Mouse (Mus musculus) naive thymus-derived CD4-positive, alpha-beta T cell, adult 2 months (primary cell): ENCODE data around the gene Slc26a11.

Experiments used
- DNase-seq: peaks from one replicate; pipeline ENCODE4 v3.0.0-alpha.2; 2011; ENCODE audit warnings: low read depth

The Slc26a11 gene

DNA sequence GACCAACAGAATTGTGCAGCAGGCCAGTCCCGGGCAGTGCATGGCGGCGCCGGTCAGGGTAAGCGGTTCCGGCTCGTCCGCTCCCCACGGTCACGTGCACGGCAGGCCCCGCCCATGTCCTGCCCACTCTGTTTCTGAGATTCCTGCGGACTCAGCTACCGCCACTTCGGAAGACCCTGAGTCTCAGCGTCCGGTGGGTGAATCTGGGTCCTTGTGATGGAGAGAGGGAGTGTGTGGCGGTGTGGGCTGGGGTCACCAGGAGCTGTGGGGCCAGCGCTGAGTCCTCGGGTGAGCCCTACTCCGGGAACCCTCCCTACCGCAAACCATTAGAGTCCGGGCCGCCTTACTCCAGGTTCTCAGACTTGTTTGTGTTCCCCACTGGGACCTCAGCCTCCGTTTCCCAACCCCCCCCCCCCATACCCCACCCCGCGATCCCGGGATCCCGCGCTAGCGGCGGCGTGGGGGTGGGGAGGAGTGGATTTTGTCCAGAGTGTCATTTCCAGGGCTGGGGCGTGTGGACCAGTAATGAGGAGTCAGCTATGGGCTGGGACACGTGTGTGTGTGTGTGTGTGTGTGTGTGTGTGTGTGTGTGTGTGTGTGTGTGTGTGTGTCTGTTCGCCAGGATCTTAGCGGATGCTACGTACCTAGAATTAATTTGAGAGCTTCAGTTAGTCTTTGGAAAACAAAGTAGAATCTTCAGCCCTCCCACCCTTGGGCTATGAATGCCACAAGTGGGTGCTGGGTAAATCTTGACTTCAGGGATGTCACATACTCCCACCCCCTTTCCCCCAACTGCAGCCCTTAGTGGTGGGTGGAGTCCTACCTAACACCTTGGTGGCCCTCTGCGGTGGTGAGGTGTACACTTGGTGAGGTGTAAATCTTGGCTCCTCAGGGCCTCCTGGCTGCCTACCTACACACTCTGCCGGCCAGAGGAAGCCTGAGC, at the start of gene Slc26a11, which contains the start of gene Sgsh:
Slc26a11 (plus strand) TSS at position 115 of the 943 bp plus-strand sequence.
Sgsh (minus strand) TSS at position 94 of the 943 bp plus-strand sequence.
- DNase-seq = peak; percentile 72

- DNase-seq = no peak
Observed at GRCm38 (mm10) chr11:119306762-119307657, 48.3 kb upstream of the Slc26a11 start.

DNA sequence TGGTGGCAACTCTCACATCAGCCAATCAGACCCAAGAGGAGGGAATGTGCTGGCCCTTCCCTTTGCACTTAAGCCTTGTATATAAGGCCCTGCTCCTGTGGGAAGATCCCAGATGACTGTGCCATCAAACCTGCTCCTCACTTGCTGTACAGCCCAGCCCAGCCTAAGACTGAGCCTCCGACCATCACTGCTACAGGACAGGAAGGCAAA, 47.8 kb upstream of the Slc26a11 start, which contains the start of gene Card14:
Card14 (plus strand) TSS at position 111 of the 210 bp plus-strand sequence.
- DNase-seq = no peak

GRCm38 (mm10) chr11:119307916-119308315, 47.4 kb upstream of the Slc26a11 start:
- no peak for DNase-seq

GRCm38 (mm10) chr11:119310621-119311020, 44.7 kb upstream of the Slc26a11 start:
- DNase-seq = no peak

DNA sequence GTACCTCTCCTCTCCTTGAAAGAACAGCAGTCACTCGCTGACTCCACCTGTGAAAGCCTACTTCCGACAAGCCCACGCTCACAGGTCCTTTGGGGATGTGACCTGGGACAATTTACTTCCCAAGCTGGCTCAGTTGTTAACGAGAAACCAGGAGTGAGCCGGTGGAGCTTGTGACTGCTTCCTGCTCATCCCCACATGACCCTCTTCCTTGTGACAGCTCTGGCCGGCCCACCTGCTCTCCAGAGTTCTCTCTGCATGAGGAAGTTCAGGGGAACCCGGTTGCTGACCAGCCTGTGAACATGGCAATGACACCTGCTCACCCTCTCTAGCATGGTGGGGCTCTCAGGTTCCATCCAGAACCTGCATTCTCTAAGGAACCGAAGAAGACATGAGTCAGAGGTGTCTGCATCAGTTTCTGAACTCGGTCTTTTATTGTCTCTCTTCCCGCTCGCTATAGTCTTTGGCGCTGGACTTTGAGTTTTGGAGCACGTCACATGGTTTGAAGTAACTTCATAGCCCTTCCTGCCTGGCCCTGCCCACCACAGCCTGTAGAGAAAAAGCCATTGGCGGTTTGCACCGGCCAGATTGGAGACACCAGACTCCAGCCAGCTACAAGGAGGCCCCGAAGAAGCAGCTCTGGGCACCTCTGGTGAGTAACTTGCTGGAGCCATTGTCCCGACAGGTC, 41.0 kb upstream of the Slc26a11 start:
- DNase-seq = no peak

DNA sequence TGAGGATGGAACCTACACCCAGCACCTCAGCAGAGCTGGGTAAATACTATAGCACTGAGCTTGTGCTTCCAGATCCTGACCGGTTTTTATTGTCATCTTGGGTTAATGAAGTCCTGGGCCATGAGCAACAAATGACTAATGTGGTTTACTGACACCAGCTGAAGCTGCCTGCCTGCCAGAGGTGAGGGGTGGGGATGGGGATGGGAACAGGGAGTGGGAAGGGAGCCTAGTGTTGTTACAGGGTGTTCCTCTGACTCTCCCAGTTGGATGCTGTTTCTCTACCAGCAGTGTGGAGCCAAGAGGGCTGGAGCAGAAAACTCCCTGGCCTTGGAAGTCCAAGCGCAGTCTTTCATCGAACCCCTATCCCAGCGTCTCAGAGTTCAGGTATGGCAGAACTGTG, 38.6 kb upstream of the Slc26a11 start:
- no peak for DNase-seq

GRCm38 (mm10) chr11:119322521-119322920, 32.8 kb upstream of the Slc26a11 start:
- DNase-seq = no peak

DNA sequence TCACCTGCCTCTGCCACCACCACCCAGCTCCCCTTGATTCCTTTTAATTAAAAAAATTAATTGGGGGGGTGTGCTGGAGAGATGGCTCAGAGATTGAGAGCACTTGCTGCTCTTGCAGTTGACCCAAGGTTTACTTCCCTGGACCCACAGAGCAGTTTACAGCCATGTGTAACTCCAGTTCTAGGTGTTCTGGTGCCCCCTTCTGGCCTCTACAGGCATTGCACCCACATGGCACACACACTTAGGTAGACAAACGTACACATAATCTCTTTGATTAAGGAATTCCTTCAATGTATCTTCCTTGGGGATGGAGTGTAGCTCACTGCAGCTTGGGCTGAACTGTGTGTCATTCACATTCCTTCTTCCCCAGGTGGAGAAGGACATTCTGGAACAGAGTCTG, 30.3 kb upstream of the Slc26a11 start:
- no peak for DNase-seq

GRCm38 (mm10) chr11:119330592-119330991, 24.8 kb upstream of the Slc26a11 start:
- no peak for DNase-seq

DNA sequence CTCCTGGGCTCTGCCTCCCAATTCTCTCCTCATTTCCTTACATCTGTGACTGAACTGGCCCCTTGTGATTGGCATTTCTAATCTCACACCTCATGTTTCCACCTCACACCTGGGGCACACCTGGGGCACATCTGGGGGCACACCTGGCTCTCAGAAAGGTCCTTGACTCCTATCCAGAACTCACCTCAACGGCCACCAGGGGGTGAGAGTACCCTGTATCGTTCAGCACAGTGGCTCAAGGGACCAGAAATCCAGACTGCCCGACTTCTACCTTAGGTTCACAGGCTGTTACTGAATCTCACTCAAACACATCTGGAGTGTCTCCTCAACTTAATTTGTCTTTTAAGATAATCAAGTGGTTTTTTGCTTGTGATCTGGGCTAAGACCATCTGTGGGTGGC, 23.4 kb upstream of the Slc26a11 start:
- DNase-seq = peak; percentile 28

GRCm38 (mm10) chr11:119338271-119339059, 16.9 kb upstream of the Slc26a11 start:
- no peak for DNase-seq

DNA sequence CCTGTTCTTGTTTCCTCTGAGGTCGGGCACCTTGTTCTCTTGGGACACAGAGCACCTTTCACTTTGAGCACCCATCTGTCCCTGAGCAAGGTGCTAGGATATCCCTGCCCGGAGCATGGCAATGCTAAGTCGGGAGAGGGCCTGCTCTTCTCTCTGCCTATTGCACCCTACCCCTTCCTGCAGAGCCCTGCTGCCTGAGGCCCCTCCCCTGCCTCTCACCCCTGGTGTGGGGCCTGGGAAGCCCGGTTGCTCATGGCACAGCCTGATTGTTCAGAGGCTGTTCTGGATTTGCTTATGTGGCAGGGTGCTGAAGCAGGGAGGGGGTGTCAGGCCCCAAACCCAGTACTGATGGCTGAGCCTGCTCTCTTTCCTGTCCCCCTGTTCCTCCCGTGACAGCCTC, 16.2 kb upstream of the Slc26a11 start:
- DNase-seq = no peak

- peak; percentile 92 for DNase-seq
Observed at GRCm38 (mm10) chr11:119339637-119340036, 15.7 kb upstream of the Slc26a11 start.

DNA sequence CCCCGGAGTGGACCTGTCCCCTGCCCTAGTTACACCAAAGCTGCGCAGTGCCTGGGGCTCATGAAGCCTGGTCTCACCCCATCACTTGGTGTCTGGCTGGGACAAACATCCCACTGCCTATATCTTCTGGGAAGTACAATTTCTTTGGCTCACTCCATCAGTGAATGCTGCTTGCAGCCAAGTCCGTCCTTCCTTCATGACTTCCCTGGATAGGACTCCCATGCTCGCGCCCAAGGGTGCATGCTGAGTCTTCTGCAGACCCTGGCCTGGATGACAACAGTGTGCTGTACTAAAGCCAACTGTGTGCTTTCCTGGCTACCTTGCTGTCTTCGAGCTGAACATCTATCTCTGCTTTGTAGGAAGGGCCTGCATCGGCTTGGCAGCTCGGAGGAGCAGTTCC, 11.2 kb upstream of the Slc26a11 start:
- DNase-seq = no peak

GRCm38 (mm10) chr11:119344865-119345264, 10.5 kb upstream of the Slc26a11 start:
- DNase-seq = no peak

- DNase-seq = no peak
Observed at GRCm38 (mm10) chr11:119347125-119347524, 8.2 kb upstream of the Slc26a11 start.

DNA sequence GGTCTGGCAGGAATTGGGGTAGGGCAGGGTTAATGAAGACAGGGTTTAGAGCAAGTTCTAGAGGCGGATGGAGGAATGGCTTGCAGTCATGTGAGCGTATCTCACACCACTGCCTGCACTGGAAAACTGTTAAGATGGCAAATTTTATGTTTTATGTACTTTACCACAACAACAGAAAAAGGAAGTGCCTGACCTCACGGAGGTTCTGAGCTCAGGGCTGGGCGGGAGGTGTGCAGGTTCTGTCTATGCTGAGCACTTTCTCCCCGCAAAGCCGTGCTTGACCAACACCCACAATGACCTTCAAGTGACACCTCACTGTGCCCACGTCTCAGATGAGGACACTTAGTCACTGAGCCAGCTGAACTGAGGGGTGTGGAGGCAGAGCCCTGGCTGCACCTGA, 3.2 kb upstream of the Slc26a11 start:
- peak; percentile 66 for DNase-seq

GRCm38 (mm10) chr11:119353946-119354345, 1.4 kb upstream of the Slc26a11 start:
- no peak for DNase-seq

DNA sequence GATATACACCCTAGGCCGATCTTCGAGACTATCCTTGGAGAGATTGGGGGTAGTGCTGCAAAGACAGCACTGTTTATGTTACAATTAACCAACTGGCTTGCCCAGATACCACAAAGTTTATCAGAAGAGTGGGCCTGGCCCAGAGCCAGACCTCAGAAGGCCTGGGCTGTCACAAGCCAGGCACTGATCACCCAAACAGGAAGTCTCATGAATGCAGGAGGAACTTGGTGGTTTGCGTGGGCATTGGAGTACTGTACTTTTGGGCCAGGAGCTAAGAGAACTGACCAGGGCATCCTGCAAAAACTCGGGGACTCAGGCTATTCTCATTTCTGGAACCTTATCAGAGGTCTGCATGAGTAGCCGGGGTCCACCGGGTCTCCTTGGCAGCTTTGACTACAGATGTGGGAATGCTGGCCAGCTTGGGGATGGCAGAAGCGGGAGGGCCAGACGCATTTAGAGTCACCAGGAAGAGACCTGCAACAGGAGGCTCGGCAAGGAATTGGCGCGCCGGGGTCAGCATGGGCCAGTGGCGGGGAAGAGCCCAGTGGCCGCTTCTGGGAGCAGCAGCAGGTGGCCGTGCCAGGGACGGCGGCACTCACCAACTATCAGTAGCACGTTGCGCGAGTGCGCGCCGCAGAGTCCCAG, 437 bp upstream of the Slc26a11 start:
- peak; percentile 62 for DNase-seq

- no peak for DNase-seq
Observed at GRCm38 (mm10) chr11:119359089-119359488, 3.7 kb downstream of the Slc26a11 start.
